Mouse (Mus musculus) ES-CJ7 (cell line): ENCODE results near the gene Gm4707.
"Not testable (repeated sequence)": the region's sequence is repeated elsewhere in the genome, so short reads cannot be mapped to it uniquely, and the experiment has no call there.

Source experiments
- DNase-seq: peaks from one replicate; pipeline ENCODE4 v3.0.0; 2011; ENCODE audit warnings: low read depth, low spot score

Gene Gm4707

GRCm38 (mm10) chr17:71444718-71445117 lies 15.0 kb downstream of the Gm4707 start:
- DNase-seq: no peak

- peak; percentile 81 for DNase-seq
Measured at GRCm38 (mm10) chr17:71444126-71444525, 15.6 kb downstream of the Gm4707 start.

- DNase-seq: no peak
Measured at GRCm38 (mm10) chr17:71443273-71443672, 16.4 kb downstream of the Gm4707 start.

- not testable (repeated sequence) for DNase-seq
Measured at GRCm38 (mm10) chr17:71422502-71422901, 37.2 kb downstream of the Gm4707 start.

- DNase-seq: peak; percentile 34
Measured at GRCm38 (mm10) chr17:71419448-71419847, 40.3 kb downstream of the Gm4707 start.

- DNase-seq: no peak
Measured at GRCm38 (mm10) chr17:71417008-71417407, 42.7 kb downstream of the Gm4707 start.
